Mouse (Mus musculus) cerebellum, postnatal 36 days (tissue): ENCODE results near the gene Haus2.
"Not testable (repeated sequence)": the region's sequence is repeated elsewhere in the genome, so short reads cannot be mapped to it uniquely, and the experiment has no call there.

Experiments used
- DNase-seq, 2 experiments: peaks; one replicate each; pipeline ENCODE4 v3.0.0; 2021 to 2022; ENCODE audit warnings: mixed read lengths in 2 of 2

Gene Haus2

DNA sequence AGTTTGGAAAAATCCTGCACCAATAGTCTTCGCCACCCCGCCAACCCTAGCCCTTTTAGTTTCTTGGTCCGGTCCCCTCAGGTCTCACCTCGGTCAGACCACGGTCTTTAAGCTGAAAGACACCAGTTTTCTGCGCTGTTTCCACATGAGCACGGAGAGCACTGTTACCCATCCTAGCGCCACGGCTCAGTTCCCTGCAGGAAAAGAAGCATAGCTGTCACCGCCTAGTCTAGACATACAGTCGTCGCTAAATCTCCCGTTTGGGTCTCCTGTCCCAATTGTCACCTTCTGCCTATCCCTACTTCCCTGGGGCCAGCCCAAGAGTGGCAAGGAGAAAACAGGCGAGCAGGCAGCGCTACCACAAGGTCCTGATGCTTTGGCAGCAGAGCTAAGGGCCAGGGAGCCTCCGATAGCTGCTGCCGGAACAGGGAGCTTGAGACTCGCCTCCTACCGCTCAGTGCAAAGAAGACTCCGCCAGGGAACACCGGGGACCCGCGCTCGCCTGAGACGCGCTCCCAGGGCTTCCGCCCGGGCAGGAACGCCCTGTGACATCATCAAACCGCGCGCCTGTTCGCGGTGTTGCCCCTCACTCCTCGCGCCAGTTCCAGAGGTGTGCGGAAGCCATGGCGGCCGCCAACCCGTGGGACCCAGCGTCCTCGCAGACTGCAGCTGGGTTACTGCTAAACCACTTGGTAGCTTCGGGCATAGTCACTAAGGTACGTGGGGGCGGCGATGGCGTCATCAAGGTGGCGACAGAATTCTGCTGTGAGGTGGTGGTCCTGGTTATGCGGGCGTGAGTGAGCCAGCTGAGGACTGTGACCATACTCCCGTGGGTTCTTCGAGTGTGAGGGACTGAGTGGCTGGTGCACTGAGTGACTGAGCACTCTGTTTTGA is at the start of gene Haus2, which contains the start of gene Lrrc57:
TSS of gene Haus2 (plus strand) at position 554 of the 894 bp plus-strand sequence.
TSS of gene Lrrc57 (minus strand) at position 691 of the 894 bp plus-strand sequence.
- peak; percentile 88 to 89 for DNase-seq

DNA sequence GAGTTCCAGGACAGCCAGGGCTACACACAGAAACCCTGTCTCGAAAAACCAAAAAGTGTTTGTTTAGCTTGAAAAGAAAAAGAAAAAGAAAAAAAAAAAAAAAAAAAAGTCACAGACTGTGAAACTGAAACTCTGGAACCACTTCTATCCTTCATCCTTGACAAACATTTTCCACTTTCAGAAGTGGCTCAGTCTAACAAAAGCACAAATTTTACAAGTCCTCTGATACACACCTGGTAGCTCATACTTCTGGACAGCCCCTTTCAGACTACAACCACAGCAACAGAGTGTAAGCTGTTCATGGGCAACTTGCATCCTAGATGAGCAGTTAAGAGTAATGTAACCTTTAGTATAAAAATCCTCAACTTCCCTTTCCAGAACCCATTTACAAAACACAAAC is 47.7 kb upstream of the Haus2 start:
- no peak for DNase-seq

DNA sequence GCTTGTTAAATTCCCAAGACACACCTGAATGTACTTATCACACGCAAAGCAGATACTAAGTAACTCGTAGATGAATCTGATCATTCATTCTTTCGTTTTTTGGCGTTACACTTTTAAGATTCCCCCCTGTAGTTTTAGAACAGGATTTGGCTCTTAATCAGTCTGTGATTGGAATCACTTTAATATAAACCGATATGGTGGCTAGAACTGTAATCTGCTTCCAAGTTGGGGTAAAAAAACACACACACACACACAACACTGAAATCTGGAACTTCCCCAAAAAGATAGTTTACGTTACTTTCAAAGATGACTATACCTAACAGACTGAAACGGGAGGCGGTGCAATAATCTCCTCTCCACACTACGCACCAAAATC is 46.3 kb upstream of the Haus2 start:
- DNase-seq, result no peak

DNA sequence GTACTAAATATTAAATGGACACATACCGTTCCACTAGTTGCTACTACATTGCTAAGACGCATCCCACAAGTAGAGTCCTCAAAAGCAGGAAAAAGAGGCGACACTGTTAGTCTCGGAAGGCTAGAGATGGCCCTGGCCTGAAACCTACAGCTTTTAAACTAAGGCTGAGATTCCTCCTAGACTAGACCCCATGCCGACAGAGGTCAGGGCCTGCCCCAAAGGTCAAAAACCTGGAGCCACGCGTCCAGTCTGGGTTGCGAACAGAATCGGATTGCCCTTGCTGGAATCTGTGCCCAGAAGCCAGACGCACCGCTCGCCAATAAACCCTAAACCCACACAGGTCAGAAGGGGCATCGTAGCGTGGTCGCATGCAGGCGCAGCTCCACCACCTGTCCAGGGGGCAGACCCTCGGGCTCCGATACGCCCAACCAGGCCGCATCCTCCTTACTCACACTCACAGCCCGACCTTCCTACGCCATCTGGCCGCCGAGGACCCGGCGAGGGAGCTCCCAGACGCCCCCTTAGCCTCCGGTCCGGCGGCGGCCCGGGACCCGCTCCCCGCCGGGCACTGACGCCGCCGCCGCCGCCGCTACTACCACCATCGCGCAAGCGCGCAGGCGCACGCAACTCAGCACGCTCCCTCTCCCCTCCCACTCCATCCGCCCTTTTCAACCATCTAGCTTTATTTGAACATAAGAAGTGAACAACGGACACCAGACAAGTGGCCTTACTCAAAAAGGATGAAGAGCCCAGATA is 45.8 kb upstream of the Haus2 start, which contains the start of gene Zfp106:
TSS of gene Zfp106 (minus strand) at position 609 of the 756 bp plus-strand sequence.
- DNase-seq, result peak; percentile 85 to 88

DNA sequence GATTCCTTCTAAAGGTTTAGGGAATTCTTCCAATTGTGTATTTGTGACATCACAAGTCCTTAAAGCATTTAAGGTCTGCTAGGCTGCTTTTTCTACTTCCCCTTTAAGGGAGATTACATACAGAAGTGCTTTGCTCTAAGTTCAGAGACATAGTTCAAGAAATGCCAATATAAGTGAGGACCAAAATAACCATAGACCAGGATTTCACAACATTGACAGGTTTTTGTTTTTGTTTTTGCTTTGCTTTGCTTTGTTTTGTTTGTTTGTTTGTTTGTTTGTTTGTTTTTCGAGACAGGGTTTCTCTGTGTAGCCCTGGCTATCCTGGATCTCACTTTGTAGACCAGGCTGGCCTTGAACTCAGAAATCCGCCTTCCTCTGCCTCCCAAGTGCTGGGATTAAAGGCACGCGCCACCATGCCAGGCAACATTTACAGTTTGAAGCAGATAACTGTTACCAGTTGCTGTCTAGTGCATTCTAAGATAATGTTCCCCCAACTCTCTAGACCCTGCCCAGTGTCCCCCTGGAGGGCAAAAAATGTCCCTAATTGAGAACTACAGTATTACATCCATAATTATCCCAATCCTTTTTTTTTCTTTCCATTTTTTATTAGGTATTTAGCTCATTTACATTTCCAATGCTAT is 44.5 kb upstream of the Haus2 start:
- not testable (repeated sequence) for DNase-seq

DNA sequence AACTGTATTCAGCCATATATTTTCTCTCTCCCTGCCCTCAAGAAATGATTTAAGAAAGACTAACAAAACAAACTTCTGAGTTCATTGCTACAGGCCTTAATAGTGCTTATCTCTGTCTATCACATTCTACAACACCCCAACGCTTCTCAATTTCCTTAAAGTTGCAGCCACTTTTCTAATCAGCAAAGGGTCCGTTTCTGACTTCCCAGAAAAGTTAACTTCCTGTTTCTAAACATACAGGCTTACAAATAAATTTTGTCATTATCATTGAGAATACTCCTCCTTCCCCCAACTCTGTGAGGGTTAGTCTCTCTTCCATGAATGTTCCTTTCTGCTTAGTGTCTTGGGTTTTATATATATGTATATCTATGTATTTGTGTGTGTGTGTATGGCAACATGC is 43.8 kb upstream of the Haus2 start:
- no peak for DNase-seq

DNA sequence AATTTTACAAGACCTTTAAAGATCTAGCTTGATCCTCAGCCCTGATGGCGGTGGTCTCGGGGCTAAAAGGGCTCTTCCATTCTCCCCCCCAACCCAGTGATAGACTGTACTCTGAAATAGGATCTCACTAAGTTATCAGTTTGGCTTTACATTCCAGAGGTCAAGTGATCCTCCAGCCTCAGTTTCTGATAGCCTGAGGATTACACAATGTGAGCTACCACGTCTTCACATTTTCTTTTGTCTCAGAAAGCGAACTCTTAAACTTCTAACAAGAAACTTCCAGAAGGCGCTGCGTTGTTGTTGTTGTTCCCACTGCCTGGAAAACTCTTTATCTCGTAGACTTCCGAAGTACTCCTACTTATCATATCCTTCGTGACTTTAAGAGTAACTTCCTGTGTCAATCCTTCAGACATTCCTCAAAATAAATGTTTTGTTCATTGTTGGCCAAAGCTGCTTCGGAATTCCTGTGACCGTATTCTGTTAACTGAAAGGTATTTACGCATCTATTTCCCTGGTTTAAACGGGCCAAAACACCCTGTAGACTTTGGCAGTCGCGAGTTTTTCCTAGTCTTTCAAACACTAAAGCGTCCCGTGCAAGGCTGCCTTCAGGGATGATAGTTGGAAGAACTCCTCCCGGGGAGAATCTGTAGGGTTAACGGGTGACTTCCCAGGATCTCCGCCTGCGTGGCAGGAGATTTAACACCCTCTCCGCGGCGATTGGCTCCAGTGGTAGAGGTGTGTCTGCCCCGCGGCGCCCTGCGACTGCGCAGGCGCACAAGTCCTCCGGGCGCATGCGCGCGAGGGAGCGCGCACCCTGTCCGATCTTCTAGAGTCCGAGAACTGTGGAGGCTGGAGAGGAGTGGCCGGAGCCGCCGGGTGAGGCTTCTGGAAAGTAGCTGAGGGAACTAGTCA is 42.0 kb upstream of the Haus2 start, which contains the start of gene Snap23:
TSS of gene Snap23 (plus strand) at position 786 of the 912 bp plus-strand sequence.
- DNase-seq, result peak; percentile 95

DNA sequence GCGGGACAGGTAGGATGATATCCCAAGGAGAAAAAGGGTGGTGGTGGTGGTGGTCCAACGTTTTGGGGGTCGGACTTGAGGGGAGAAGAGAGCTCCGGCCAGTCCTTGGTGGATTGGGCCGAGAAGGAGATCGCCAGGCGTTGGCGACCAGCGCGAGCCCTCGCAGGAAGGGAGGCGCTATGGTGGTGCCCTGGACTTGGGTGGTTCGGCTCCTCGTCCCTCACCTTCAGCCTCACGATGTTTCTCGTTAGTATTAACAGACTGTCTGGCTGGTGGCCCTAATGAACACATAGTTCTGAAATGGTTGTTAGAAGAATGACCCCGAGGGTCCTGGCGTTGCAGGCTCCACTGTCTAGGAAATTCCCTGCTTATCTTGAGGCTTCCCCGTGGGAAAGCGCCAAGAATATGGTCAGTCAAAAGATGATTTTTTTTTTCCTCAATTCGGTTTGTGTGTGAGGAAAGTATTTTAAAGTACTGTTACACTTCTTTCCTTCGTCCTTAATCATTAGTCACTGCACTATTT is 41.3 kb upstream of the Haus2 start:
- no peak for DNase-seq

DNA sequence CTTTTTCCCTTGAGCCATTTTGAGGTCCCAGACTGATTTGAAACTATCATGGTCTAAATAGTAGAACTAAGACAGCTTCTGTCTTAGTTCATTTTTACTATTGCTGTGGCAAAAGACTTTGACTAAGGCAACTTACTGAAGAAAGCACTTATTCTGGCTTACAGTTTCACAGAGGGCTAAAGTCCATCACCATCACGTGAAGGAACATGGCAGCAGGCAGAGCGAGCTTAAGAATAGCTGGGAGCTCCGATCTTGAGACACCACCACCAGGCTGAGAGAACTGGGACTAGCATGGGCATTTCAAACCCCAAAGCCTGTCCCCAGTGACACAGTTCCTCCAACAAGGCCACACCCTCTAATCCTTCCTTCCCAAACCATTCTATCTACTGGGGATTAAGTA is 38.1 kb upstream of the Haus2 start:
- DNase-seq, result no peak

DNA sequence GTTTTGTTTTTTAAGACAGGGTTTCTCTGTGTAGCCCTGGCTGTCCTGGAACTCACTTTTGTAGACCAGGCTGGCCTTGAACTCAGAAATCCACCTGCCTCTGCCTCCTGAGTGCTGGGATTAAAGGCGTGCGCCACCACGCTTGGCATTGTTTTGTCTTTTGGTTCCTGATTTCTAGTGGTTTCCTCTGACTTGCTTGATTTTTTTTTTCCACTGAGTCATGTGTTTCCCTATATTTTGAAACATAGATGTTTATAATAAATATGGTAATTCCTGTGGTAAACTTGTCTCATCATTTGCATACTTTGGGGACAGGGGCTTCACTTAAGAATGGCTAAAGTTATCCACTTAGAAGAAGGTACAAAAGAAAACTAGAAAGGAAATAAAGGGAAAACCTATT is 37.0 kb upstream of the Haus2 start:
- not testable (repeated sequence) for DNase-seq

DNA sequence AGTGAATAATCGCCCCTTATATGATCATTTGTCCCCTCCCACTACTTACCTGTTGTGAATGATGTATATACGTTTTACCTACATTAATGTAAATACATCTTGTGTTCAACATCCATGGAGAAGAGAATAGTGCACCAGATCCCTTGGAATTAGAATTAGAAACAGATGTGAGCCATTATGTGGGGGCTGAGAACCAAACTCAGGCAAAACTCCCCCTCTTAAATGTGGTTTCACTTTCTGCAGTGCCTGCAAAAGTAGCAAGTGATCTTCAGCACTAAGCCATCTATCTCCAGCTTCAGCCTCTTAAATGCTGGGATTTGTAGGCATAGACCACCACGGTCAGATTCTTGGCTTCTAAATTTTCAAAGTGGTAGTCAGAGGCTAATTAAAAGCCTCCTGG is 34.1 kb upstream of the Haus2 start:
- no peak for DNase-seq

DNA sequence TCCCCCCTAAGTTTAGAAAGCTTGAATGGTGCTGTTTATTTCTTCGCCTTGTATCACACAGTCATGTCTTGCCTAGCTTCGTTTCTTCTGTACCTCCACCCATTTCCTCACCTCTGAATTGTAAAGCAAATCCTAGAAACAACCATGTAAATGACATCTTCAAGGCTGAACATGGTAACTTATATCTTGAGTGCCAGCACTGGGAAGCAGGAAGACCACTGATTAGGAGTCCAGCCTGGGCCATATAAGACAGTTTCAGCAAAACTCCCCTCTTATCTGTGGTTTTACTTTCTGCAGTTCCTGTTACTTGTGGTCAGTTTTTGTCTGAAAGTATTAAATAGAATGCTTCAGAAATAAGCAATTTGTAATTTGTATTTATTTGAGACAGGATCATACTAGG is 33.2 kb upstream of the Haus2 start:
- no peak for DNase-seq

DNA sequence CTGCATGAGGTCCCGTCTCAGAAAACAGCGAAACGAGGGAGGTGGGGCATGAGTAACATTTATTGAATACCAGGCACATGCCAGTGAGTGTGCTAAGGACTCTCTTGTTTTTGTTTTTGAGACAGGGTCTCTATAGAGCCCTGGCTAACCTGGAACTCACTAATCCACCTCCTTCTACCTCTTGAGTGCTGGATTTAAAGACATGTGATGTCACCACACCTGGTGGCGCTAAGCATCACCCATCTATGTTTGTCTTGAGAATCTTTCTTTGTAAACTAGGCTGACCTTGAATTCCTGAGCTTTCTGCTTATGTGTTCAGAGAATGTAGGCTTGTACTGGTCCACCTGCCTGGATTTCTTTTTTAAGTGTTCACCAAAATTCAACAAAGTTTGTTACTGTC is 31.4 kb upstream of the Haus2 start:
- DNase-seq, result no peak

DNA sequence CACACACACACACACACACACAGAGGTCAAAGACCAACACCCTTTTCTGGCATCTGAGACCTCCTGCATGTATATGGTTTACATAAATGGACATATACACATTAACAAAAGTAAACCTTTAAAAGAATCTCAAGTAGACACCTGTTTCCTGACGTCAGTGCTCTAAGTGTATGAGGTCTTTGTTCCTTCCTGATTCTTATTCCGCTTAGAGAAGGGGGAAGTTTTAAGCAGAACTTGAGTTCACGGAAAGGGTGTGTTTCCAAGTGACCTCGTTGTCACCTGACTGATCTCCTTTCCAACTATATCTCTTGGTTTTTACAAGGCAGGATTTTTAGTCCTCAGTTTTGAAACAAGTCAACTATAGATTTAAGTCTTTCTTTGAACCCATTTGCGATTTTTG is 30.9 kb upstream of the Haus2 start:
- no peak for DNase-seq

DNA sequence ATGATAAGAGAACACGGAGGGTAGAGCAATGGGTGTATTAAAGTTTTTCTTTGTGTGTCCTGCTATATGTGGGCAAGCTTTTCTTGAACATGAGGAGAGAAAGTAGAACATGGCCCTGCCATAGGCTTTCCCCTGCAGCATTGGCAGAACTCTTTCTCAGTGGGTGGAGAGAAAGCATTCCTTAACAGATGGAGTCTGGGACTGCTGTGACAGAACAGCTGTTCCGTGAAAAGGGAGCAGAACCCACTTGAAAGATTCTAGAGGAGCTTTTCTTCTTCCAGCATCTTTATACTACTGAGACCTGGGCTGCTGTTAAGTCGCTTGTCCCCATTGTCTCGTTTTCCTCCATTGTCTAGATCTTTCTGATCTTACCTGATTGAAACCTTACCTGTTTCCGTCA is 19.4 kb upstream of the Haus2 start:
- no peak for DNase-seq

DNA sequence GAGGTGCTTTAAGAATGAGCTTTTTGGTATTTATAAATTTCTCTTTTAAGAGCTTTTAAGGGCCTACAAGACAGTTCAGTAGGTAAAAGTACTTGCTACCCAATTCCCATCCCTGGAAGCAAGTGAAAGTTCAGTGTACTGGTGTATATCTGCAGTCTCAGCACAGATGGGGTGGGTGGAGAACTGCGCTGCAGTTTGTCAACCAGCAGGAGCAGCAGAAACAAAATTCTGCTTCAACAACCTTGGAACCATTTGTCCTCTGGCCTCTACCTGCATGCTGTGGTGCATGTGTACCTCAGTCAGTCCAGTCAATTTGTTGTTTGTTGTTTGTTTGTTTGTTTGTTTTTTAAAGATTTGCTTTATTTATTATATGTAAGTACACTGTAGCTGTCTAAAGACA is 17.0 kb upstream of the Haus2 start:
- DNase-seq, result no peak

DNA sequence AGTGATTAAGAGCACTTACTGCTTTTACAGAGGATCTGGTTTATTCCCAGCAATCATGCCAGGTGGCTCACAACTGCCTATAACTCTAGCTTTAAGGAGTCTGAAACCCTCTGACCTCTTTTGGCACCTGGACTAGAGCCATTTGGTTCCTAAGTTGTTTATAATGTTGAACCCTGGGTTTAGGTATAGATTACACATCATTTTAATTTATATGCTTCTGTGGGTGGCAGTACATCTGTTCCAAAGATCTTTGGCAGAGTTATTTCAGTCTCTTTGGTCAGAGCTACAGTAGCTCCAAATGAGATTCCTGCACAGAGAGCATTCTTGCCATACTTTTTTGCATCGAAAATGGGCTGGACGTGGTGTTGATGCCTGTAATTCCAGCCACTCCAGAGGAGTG is 11.4 kb upstream of the Haus2 start:
- no peak for DNase-seq

DNA sequence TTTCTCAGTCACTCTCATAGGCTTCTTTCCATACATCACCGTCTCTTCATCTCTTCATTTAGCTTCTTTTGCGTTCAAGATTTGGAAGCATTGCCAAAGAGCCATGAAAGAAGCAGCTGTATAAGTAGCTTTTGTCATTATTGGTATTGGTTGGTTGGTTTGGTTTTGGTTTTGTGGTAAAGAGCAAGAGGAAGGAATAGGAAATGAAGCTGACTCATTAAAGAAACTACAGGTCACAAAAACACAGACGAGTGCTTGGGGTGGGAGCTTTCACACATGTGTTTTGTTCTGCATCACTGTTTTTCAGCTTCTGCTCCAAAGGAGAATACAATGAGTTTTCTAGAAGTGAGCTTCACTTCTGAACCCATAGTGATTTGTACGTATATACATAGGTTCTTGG is 9.7 kb upstream of the Haus2 start:
- no peak for DNase-seq

DNA sequence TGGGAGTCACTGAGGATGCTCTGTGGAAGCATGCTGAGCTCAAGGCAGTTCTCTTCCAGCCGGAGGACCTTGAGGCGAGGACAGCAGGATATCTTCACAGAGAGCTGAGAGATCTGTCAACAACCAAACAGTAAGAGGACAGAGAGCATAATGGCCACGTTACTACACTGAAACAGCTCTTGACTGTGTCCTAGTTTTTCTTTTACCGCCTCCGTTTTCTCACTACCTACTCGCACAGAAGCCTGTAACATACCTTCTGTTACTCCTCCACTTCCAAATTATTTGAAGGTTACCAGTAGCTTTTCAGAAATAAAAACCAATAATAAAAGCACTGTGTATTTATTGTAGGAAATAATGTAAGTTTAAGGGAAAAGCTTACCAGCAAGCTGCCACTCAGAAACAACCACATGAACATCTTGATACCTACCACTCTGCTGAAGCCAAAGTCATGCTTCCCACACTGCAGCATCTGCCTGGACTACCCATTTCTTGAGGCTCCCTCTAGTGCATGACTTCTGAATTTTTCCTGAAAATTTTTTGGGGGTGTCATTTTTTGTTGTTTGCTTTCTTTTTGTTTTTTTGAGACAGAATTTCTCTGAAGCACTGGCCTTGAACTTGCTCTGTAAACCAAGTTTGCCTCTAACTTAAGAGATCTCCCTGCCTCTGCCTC is 3.0 kb upstream of the Haus2 start:
- DNase-seq, result no peak

DNA sequence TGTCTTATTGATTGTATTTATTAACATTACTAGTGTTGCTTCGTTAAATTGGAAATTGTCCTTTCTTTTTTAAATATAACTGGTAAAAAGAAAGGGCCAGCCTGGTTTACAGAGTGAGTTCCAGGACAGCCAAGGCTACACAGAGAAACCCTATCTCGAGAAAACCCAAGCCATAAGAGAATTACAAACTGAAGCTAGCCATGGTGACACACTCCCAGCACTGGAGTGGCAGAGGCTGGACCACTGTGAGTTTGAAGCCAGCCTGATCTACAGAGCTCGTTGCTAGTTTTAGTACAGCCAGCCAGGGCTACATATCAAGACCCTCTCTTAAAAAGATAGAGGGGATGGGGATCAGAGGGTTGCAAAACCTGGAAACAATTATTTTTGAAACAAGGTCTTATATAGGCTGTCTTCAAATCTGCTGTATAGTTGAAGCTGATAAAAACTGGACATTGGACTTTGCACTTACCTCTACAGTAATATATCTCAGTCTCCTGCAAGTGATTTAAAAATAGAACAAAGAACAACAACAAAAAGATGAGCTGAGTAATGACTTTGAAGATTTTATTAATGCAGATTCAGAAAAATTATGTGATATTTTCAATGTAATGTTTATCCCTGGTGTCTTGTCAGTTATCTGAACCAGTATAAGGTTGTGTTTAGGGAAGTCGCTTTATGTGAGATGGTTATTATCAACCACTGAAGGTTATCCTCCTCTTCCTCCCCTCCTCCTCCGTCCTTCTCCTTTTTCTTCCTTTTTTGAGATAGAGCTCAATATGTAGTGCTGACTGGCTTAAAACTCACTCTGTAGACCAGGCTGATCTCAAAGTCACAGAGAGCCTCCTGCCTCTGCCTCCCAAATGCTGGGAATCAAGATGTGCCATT is 7.3 kb downstream of the Haus2 start:
- DNase-seq, result no peak
